Mouse (Mus musculus): Measurements from ENCODE around the gene Gm19668. TPM values are rescaled to one million over a fixed set of nuclear protein-coding genes. Genes with fewer than 3 reads are reported as not detected.

Gene Gm19668
- polyA plus RNA-seq (2016; fragmentation: Nextera tagmentation; extraction: Ambion mirVana): not detected in 2 replicates

- no peaks in the 10 kb centered on the region for H3K36me3 ChIP-seq (replicated peaks)
- no peaks in the 10 kb centered on the region for H3K9me3 ChIP-seq
- DNase-seq (ENCODE audit: extremely low spot score, low spot score): no peak
- H3K27me3 ChIP-seq (ENCODE audit: poor library complexity, severe bottlenecking): no peaks in the 10 kb centered on the region
- no peak within 1 kb of the TSS for H3K4me3 ChIP-seq
- WGBS: 56% methylated on average over 8 of the region's 8 CpGs
- peak within 1 kb of the TSS; percentile 68 for H3K27ac ChIP-seq
- H3K4me1 ChIP-seq: peaks cover 26% of the 10 kb centered on the region
These were observed at the start of gene Gm19668 for GRCm38 (mm10) chr10:77798921-77799508. TSS of gene Gm19668 (minus strand) at chr10:77799133.

DNA sequence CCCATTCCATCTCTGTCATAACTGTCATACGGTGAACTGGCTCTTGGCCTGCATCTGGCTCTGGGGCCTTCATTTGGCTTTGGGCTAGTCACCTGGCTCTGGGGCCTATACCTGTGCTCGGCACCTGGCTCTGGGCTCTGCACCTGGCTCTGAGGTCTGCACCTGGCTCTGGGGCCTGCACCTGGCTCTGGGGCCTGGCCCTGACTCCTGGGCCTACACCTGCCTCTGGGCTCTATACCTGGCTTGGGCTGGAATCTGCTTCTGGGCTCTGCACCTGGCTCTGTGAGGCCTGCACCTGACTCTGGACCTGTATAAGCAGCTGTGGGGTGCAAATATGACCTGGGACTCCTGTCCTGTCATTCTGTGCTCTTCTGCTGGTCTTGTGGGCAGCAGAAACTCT is 48.6 kb upstream of the Gm19668 start:
- no peaks in the 10 kb centered on the region for H3K27me3 ChIP-seq (ENCODE audit: poor library complexity, severe bottlenecking)
- H3K36me3 ChIP-seq (replicated peaks): no peaks in the 10 kb centered on the region
- no peaks in the 10 kb centered on the region for H3K4me1 ChIP-seq
- 81% methylated on average over 2 of the region's 2 CpGs for WGBS
- no peak for DNase-seq (ENCODE audit: extremely low spot score, low spot score)
- 0 out of 2 replicates have a peak overlapping the region, but pooled peaks have one; percentile 15 for H3K27ac ChIP-seq
- no peak overlapping the region for H3K4me3 ChIP-seq
- H3K9me3 ChIP-seq: peaks cover 22% of the 10 kb centered on the region; the same call in 1 of the 2 replicates

- Histone ChIP-seq H3K27me3 (ENCODE audit: poor library complexity, severe bottlenecking) (no peaks in the 10 kb centered on the region), H3K36me3 (replicated peaks) (no peaks in the 10 kb centered on the region), H3K27ac (0 out of 2 replicates have a peak overlapping the region, but pooled peaks have one; percentile 15), H3K9me3 (peaks cover 22% of the 10 kb centered on the region; the same call in 1 of the 2 replicates), H3K4me3 (no peak overlapping the region), H3K4me1 (no peaks in the 10 kb centered on the region)
- WGBS: 23% methylated on average over 2 of the region's 2 CpGs
- no peak for DNase-seq (ENCODE audit: extremely low spot score, low spot score)
These were observed 48.0 kb upstream of the Gm19668 start for GRCm38 (mm10) chr10:77846961-77847360.

- H3K27me3 ChIP-seq (ENCODE audit: poor library complexity, severe bottlenecking): no peaks in the 10 kb centered on the region
- H3K4me3 ChIP-seq: no peak within 1 kb of the TSS
- H3K4me1 ChIP-seq: no peaks in the 10 kb centered on the region
- H3K27ac ChIP-seq: 0 out of 2 replicates have a peak within 1 kb of the TSS, but pooled peaks have one; percentile 15
- DNase-seq (ENCODE audit: extremely low spot score, low spot score): no peak
- 76% methylated on average over 3 of the region's 3 CpGs for WGBS
- H3K36me3 ChIP-seq (replicated peaks): no peaks in the 10 kb centered on the region
- H3K9me3 ChIP-seq: peaks cover 22% of the 10 kb centered on the region; the same call in 1 of the 2 replicates
These were observed 47.6 kb upstream of the Gm19668 start, which contains the start of gene Gm36176 for GRCm38 (mm10) chr10:77846503-77846902. TSS of gene Gm36176 (plus strand) at chr10:77846803.

- no peak for DNase-seq (ENCODE audit: extremely low spot score, low spot score)
- 81% methylated on average over 6 of the region's 6 CpGs for WGBS
- Histone ChIP-seq H3K4me1 (no peaks in the 10 kb centered on the region), H3K9me3 (peaks cover 12% of the 10 kb centered on the region; the same call in 1 of the 2 replicates), H3K36me3 (replicated peaks) (no peaks in the 10 kb centered on the region), H3K4me3 (no peak overlapping the region), H3K27me3 (ENCODE audit: poor library complexity, severe bottlenecking) (no peaks in the 10 kb centered on the region), H3K27ac (no peak overlapping the region)
These were observed 40.1 kb upstream of the Gm19668 start for GRCm38 (mm10) chr10:77839006-77839405.

DNA sequence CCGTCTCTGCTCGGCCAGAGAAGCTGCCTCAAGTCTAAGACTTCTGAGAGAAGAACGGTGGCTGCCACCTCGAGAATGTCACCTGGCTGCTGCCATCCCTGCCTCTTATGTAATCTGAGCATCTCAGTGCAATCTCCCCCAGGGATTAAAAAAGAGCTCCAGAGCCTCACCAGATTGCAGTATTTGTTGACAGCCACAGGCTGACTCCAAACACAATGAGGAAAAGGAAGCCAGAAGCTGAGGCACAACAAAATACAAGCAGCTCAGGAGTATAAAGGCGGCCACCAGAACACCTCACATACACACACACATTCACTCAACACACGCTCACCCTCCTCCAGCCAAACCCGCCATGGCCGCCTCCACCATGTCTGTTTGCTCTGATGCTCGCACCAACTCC is 36.7 kb upstream of the Gm19668 start, which contains the start of gene Krtap10-10:
Gene Krtap10-10, plus strand, starts transcription at position 301 of the 400 bp plus-strand sequence.
- H3K9me3 ChIP-seq: no peaks in the 10 kb centered on the region
- H3K4me3 ChIP-seq: no peak within 1 kb of the TSS
- H3K36me3 ChIP-seq (replicated peaks): no peaks in the 10 kb centered on the region
- no peak within 1 kb of the TSS for H3K27ac ChIP-seq
- H3K27me3 ChIP-seq (ENCODE audit: poor library complexity, severe bottlenecking): no peaks in the 10 kb centered on the region
- no peak for DNase-seq (ENCODE audit: extremely low spot score, low spot score)
- no peaks in the 10 kb centered on the region for H3K4me1 ChIP-seq
- WGBS: 72% methylated on average over 9 of the region's 9 CpGs

DNA sequence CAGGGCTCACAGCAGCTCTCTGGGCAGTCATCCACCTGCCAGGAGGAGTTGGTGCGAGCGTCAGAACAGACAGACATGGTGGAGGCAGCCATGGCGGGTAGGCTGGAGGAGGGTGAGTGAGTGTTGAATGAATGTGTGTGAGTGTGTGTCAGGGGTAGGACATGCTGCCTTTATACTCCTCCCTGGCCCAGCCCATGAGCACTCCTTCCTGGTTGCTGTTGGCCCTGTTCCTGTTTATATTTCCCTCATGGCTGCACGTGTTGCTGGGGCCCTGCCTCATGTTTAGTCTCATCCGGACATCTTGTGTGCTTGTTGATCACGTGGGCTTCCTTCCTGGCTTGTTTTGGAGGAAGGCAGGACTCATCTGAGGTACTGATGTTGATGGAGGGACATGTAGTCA is 28.0 kb upstream of the Gm19668 start, which contains the start of gene Krtap10-4:
Gene Krtap10-4, minus strand, starts transcription at position 145 of the 400 bp plus-strand sequence.
- H3K27ac ChIP-seq: no peak within 1 kb of the TSS
- no peak within 1 kb of the TSS for H3K4me3 ChIP-seq
- WGBS: 76% methylated on average over 6 of the region's 6 CpGs
- no peaks in the 10 kb centered on the region for H3K4me1 ChIP-seq
- no peaks in the 10 kb centered on the region for H3K36me3 ChIP-seq (replicated peaks)
- DNase-seq (ENCODE audit: extremely low spot score, low spot score): no peak
- peaks cover 8% of the 10 kb centered on the region; the same call in 1 of the 2 replicates for H3K9me3 ChIP-seq
- no peaks in the 10 kb centered on the region for H3K27me3 ChIP-seq (ENCODE audit: poor library complexity, severe bottlenecking)

DNA sequence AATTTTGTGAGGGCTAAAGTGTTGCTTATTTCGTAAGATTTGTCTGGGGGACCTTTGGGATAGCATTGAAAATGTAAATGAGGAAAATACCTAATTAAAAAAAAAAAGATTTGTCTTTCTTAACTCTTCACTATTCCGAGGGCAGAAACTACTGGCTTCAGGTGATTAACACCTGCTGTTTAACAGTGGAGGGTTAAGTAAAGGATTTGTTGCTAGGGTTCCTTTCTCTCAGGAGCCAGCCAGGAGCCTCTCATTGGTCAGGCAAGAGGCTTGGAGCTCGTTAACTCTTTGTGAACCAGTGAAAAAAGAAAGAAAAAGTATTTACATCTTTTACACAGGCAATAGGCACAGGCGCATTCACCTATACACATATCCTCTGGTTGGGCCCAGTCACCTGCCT is 20.3 kb upstream of the Gm19668 start:
- no peaks in the 10 kb centered on the region for H3K27me3 ChIP-seq (ENCODE audit: poor library complexity, severe bottlenecking)
- H3K4me3 ChIP-seq: no peak overlapping the region
- peaks cover 8% of the 10 kb centered on the region; the same call in 1 of the 2 replicates for H3K9me3 ChIP-seq
- peaks cover 11% of the 10 kb centered on the region for H3K4me1 ChIP-seq
- no peak for DNase-seq (ENCODE audit: extremely low spot score, low spot score)
- H3K36me3 ChIP-seq (replicated peaks): no peaks in the 10 kb centered on the region
- H3K27ac ChIP-seq: 0 out of 2 replicates have a peak overlapping the region, but pooled peaks have one; percentile 25
- WGBS: 23% methylated on average over 4 of the region's 4 CpGs

- H3K4me1 ChIP-seq: peaks cover 11% of the 10 kb centered on the region
- H3K27me3 ChIP-seq (ENCODE audit: poor library complexity, severe bottlenecking): no peaks in the 10 kb centered on the region
- DNase-seq (ENCODE audit: extremely low spot score, low spot score): no peak
- peak overlapping the region; percentile 25; the same call in 1 of the 2 replicates for H3K27ac ChIP-seq
- H3K4me3 ChIP-seq: no peak overlapping the region
- peaks cover 1% of the 10 kb centered on the region; the same call in 1 of the 2 replicates for H3K9me3 ChIP-seq
- H3K36me3 ChIP-seq (replicated peaks): no peaks in the 10 kb centered on the region
- WGBS: 92% methylated on average over 4 of the region's 4 CpGs
These were observed 19.6 kb upstream of the Gm19668 start for GRCm38 (mm10) chr10:77818523-77818922.

- Histone ChIP-seq H3K36me3 (replicated peaks) (no peaks in the 10 kb centered on the region), H3K4me3 (no peak overlapping the region), H3K9me3 (no peaks in the 10 kb centered on the region), H3K4me1 (peaks cover 11% of the 10 kb centered on the region), H3K27me3 (ENCODE audit: poor library complexity, severe bottlenecking) (no peaks in the 10 kb centered on the region), H3K27ac (no peak overlapping the region)
- peak; percentile 36 for DNase-seq (ENCODE audit: extremely low spot score, low spot score)
- WGBS: 24% methylated on average over 5 of the region's 5 CpGs
These were observed 16.6 kb upstream of the Gm19668 start for GRCm38 (mm10) chr10:77815514-77815913.

DNA sequence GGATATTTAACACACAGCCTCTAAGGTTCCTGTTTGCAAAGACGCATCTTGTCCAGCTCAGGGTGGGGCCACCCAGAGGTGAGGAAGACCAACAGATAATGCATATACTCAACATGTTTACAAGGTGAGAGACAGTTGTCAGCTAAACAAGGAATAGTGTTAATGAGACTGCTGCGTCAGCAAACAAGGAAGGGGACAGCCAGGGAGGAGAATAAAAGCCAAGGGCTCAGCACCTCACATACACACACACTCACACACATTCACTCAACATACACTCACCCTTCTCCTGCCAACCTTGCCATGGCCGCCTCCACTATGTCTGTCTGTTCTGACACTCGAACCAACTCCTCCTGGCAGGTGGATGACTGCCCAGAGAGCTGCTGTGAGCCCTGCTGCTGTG is 15.4 kb upstream of the Gm19668 start, which contains the start of gene Gm2696:
Gene Gm2696, plus strand, starts transcription at position 301 of the 400 bp plus-strand sequence.
- Histone ChIP-seq H3K27me3 (ENCODE audit: poor library complexity, severe bottlenecking) (no peaks in the 10 kb centered on the region), H3K4me1 (peaks cover 11% of the 10 kb centered on the region), H3K9me3 (peaks cover 6% of the 10 kb centered on the region; the same call in 1 of the 2 replicates), H3K27ac (0 out of 2 replicates have a peak within 1 kb of the TSS, but pooled peaks have one; percentile 3), H3K36me3 (replicated peaks) (no peaks in the 10 kb centered on the region), H3K4me3 (no peak within 1 kb of the TSS)
- no peak for DNase-seq (ENCODE audit: extremely low spot score, low spot score)
- WGBS: 61% methylated on average over 4 of the region's 4 CpGs

DNA sequence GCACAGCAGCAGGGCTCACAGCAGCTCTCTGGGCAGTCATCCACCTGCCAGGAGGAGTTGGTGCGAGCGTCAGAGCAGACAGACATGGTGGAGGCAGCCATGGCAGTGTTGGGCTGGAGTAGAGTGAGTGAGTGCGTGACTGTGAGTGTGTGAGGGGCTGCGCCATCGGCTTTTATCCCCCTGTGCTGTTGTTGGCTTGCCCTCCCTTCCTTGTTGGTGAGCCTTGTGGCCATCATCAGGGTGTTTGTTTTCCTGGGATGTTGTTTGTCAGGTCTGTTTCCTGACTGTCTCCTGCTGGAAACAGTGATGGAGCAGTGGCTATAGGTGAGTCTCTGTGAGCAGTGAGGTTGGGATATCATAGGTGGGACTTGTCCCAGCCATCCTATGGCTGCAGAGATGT is 12.8 kb upstream of the Gm19668 start, which contains the start of gene Gm9507:
Gene Gm9507, minus strand, starts transcription at position 101 of the 400 bp plus-strand sequence.
- no peak within 1 kb of the TSS for H3K27ac ChIP-seq
- peaks cover 4% of the 10 kb centered on the region; the same call in 1 of the 2 replicates for H3K4me1 ChIP-seq
- H3K4me3 ChIP-seq: no peak within 1 kb of the TSS
- H3K36me3 ChIP-seq (replicated peaks): no peaks in the 10 kb centered on the region
- H3K9me3 ChIP-seq: peaks cover 15% of the 10 kb centered on the region
- WGBS: 77% methylated on average over 5 of the region's 5 CpGs
- DNase-seq (ENCODE audit: extremely low spot score, low spot score): no peak
- no peaks in the 10 kb centered on the region for H3K27me3 ChIP-seq (ENCODE audit: poor library complexity, severe bottlenecking)

DNA sequence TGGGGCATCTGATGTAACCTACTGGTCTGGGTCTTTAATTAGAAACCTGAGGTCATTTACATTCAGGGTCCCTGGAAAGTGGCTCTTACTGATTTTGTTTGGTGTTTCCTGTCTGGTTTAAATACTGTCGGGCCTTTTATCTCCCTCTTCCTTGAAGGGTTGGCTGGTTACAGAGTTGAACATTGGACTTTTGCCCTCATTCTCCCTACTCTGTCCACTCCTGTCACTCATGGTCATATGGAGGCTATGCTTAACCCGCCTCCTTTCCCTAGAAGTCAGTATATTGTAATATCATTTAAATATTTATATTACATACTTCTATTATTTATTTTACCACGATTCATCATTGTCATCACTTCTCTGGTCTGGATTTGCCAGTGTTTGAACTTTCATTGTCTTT is 5.2 kb upstream of the Gm19668 start:
- DNase-seq (ENCODE audit: extremely low spot score, low spot score): no peak
- H3K4me3 ChIP-seq: no peak overlapping the region
- H3K27ac ChIP-seq: no peak overlapping the region
- H3K4me1 ChIP-seq: peaks cover 3% of the 10 kb centered on the region
- H3K27me3 ChIP-seq (ENCODE audit: poor library complexity, severe bottlenecking): no peaks in the 10 kb centered on the region
- 88% methylated on average over 3 of the region's 3 CpGs for WGBS
- no peaks in the 10 kb centered on the region for H3K36me3 ChIP-seq (replicated peaks)
- H3K9me3 ChIP-seq: peaks cover 8% of the 10 kb centered on the region
